Mouse (Mus musculus) thymus, adult 2 months (tissue): ENCODE data around the gene Esyt1. TPM values are rescaled to one million over a fixed set of nuclear protein-coding genes. Genes with fewer than 3 reads are reported as not detected.

Source experiments
- DNase-seq: peaks from one replicate; pipeline ENCODE4 v3.0.0; 2021
- H3K27ac ChIP-seq: fragments of 200-500 bp; 2 replicates; pipeline ENCODE4 v1.5.1; 2012; ENCODE audit warnings: low read length, control low read depth; ENCODE audit not compliant: control insufficient read depth, insufficient read depth
- H3K27me3 ChIP-seq: fragments of 200-500 bp; 2 replicates; pipeline ENCODE4 v1.6.1; 2012; ENCODE audit warnings: mild to moderate bottlenecking, low read length, moderate library complexity, mixed read lengths; ENCODE audit not compliant: control insufficient read depth, insufficient read depth
- H3K36me3 ChIP-seq: fragments of 200-500 bp; 2 replicates; pipeline ENCODE4 v1.6.1; 2012; ENCODE audit warnings: mild to moderate bottlenecking, low read length, moderate library complexity; ENCODE audit not compliant: control insufficient read depth, insufficient read depth
- H3K4me1 ChIP-seq: fragments of 200-500 bp; replicated peaks from 2 replicates; pipeline ENCODE4 v1.6.1; 2012; ENCODE audit warnings: low read length; ENCODE audit not compliant: control insufficient read depth, insufficient read depth
- H3K4me3 ChIP-seq: fragments of 200-500 bp; 2 replicates; pipeline ENCODE4 v1.5.1; 2012; ENCODE audit warnings: mild to moderate bottlenecking, low read length, control low read depth, moderate library complexity; ENCODE audit not compliant: control insufficient read depth, insufficient read depth
- CTCF ChIP-seq: fragments of 200-500 bp; IDR thresholded peaks from 2 replicates; pipeline ENCODE4 v1.5.1; 2012; ENCODE audit warnings: mild to moderate bottlenecking, control low read depth, low read length, moderate library complexity, borderline replicate concordance; ENCODE audit not compliant: control insufficient read depth, poor library complexity, insufficient read depth; ENCODE audit errors: extremely low read depth
- POLR2A ChIP-seq: fragments of 200-500 bp; IDR thresholded peaks from 2 replicates; pipeline ENCODE4 v1.6.1; 2012; ENCODE audit warnings: mild to moderate bottlenecking, low read length, control low read depth, moderate library complexity; ENCODE audit not compliant: control insufficient read depth, poor library complexity, insufficient read depth; ENCODE audit errors: extremely low read depth
- WGBS: fragments of 180-500 bp; shearing (Covaris S2); methylation state at CpG from one replicate; pipeline ENCODE4 v1.1.7; 2018; 5-methylcytosine and 5-hydroxymethylcytosine counted together
- polyA plus RNA-seq: library from polyadenylated mRNA; depleted of rRNA; stranded (reverse); fragments of >200 nt; gene quantifications from 2 replicates; pipeline ENCODE4 v1.2.3, GENCODE M21; 2012

Esyt1 gene
- polyA plus RNA-seq, 1 experiment: 146 TPM

GRCm38 (mm10) chr10:128546787-128547186, 21.1 kb upstream of the Esyt1 start:
- H3K4me1 ChIP-seq: peaks cover 5% of the 10 kb centered on the region
- no peaks in the 10 kb centered on the region for H3K27me3 ChIP-seq
- DNase-seq: no peak
- TF ChIP-seq CTCF (no peak), POLR2A (no peak)
- peak overlapping the region; percentile 81 for H3K4me3 ChIP-seq
- WGBS: 3% methylated on average over 7 of the region's 7 CpGs
- H3K36me3 ChIP-seq: peaks cover 19% of the 10 kb centered on the region
- peak overlapping the region; percentile 68 for H3K27ac ChIP-seq

GRCm38 (mm10) chr10:128546361-128546760, 20.7 kb upstream of the Esyt1 start:
- Histone ChIP-seq H3K4me1 (peaks cover 5% of the 10 kb centered on the region), H3K27ac (peak overlapping the region; percentile 29; the same call in 1 of the 2 replicates), H3K27me3 (no peaks in the 10 kb centered on the region), H3K4me3 (no peak overlapping the region), H3K36me3 (peaks cover 19% of the 10 kb centered on the region)
- DNase-seq: no peak
- no peak for TF ChIP-seq CTCF
- TF ChIP-seq POLR2A: no peak
- under 1% methylated on average over 4 of the region's 4 CpGs for WGBS

DNA sequence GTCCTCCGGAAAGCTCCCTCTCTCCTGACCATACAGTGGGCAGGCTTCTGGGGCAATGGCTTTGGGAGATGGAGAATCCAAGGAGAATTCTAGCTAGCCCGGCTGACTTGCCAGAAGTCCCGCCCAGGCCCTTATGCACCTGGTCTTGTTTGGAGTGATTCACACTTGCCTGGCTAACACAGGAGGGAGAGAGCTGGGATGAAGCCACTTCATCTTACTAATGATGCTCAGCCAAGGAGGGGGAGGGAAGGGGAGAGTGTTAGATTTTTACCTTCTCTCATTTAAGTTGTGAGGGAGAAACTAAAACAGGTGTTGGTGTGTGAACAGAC, 19.9 kb upstream of the Esyt1 start:
- no peak overlapping the region for H3K4me3 ChIP-seq
- H3K27ac ChIP-seq: no peak overlapping the region
- 97% methylated on average over 3 of the region's 3 CpGs for WGBS
- H3K36me3 ChIP-seq: peaks cover 19% of the 10 kb centered on the region
- peaks cover 5% of the 10 kb centered on the region for H3K4me1 ChIP-seq
- DNase-seq: no peak
- no peak for TF ChIP-seq CTCF
- no peak for TF ChIP-seq POLR2A
- H3K27me3 ChIP-seq: no peaks in the 10 kb centered on the region

- WGBS: 96% methylated on average over 37 of the region's 37 CpGs
- DNase-seq: no peak
- peaks cover 5% of the 10 kb centered on the region for H3K4me1 ChIP-seq
- H3K36me3 ChIP-seq: peaks cover 19% of the 10 kb centered on the region
- TF ChIP-seq CTCF: no peak
- TF ChIP-seq POLR2A: no peak
- H3K4me3 ChIP-seq: no peak overlapping the region
- no peaks in the 10 kb centered on the region for H3K27me3 ChIP-seq
- H3K27ac ChIP-seq: no peak overlapping the region
Measured at GRCm38 (mm10) chr10:128544674-128545569, 19.3 kb upstream of the Esyt1 start.

DNA sequence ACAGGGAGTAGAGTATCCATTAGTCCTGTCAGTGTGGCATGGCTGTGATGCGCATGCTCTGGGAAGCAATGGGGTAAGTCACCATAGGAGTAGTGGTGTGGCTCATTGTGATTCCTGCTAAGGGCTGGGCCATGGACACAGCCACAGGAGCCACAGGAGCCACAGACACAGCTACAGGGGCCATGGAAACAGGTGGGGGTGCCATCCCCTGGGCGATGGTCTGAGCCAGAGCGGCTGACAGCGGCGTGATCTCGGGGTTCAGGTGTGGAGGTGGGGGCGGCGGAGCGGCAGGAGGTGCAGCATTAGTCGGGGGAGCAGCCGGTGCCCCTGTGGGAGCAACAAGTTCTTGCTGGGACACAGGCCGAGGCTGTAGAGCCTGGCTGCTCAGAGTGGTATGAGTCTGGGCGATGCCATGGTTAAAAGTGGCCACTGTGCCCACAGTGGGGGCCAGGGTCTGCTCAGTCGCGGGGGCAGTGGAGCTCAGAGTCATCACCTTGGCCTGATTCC, 18.5 kb upstream of the Esyt1 start:
- 97% methylated on average over 15 of the region's 15 CpGs for WGBS
- Histone ChIP-seq H3K36me3 (peaks cover 19% of the 10 kb centered on the region), H3K27ac (no peak overlapping the region), H3K4me1 (peaks cover 2% of the 10 kb centered on the region; the same call in 1 of the 2 replicates), H3K27me3 (no peaks in the 10 kb centered on the region), H3K4me3 (no peak overlapping the region)
- TF ChIP-seq CTCF (no peak), POLR2A (no peak)
- no peak for DNase-seq

GRCm38 (mm10) chr10:128543100-128543499, 17.4 kb upstream of the Esyt1 start:
- Histone ChIP-seq H3K27me3 (no peaks in the 10 kb centered on the region), H3K4me3 (no peak overlapping the region), H3K4me1 (0 out of 2 replicates have a peak, but pooled peaks cover 2% of the 10 kb centered on the region), H3K27ac (no peak overlapping the region), H3K36me3 (peaks cover 19% of the 10 kb centered on the region)
- WGBS: 93% methylated on average over 2 of the region's 2 CpGs
- TF ChIP-seq POLR2A (no peak), CTCF (no peak)
- DNase-seq: no peak

DNA sequence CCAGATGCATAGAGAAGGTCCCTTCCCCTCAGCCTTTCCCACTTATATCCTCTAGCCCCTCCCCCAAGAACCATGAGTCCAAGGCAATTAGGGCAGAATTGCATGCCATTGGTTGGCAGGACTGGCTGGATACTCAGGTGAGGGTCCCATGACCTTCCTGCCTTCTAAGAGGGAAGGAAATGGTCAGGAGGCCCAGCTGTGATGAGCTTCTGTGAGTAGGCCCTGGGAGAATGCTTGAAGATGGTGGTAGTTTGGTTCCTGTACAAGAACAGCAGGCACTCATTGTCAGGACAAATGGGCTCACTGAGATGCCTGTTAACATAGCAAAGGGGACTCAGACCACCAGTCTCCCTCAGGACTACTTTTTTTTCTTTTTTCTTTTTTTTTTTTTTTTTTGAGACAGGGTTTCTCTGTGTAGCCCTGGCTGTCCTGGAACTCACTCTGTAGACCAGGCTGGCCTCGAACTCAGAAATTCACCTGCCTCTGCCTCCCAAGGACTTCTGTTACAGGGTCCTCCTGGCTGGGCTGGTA, 12.7 kb upstream of the Esyt1 start:
- Histone ChIP-seq H3K36me3 (peaks cover 2% of the 10 kb centered on the region; the same call in 1 of the 2 replicates), H3K27me3 (no peaks in the 10 kb centered on the region), H3K4me1 (peaks cover 4% of the 10 kb centered on the region), H3K27ac (no peak overlapping the region), H3K4me3 (no peak overlapping the region)
- DNase-seq: no peak
- 100% methylated on average over 1 of the region's 1 CpGs for WGBS
- TF ChIP-seq POLR2A (no peak), CTCF (no peak)
